Mouse (Mus musculus) forebrain, embryonic 11.5 days (tissue): ENCODE results near the gene Brd7. TPM values are rescaled to one million over a fixed set of nuclear protein-coding genes. Genes with fewer than 3 reads are reported as not detected.

ENCODE experiments used
- ATAC-seq: fragments of 200-750 bp; cut with Nextera tagmentation; replicated peaks from 2 replicates; pipeline ENCODE4 v1.8.0; 2017; ENCODE audit warnings: moderate TSS enrichment; ENCODE audit not compliant: low FRiP score
- DNase-seq: peaks from one replicate; pipeline ENCODE4 v3.0.0-alpha.2; 2017; ENCODE audit warnings: low spot score
- H3K27ac ChIP-seq: fragments of 300-500 bp; sonication (generic); 2 replicates; pipeline ENCODE4 v1.5.1; 2014; ENCODE audit warnings: low read depth, low read length
- H3K27me3 ChIP-seq: fragments of 300-500 bp; sonication (generic); 2 replicates; pipeline ENCODE4 v1.6.1; 2014; ENCODE audit warnings: mild to moderate bottlenecking, low read length, mixed read lengths; ENCODE audit not compliant: control insufficient read depth, insufficient read depth
- H3K36me3 ChIP-seq: fragments of 300-500 bp; sonication (generic); 2 replicates; pipeline ENCODE4 v1.6.1; 2014; ENCODE audit warnings: mild to moderate bottlenecking, low read length, moderate library complexity, mixed read lengths; ENCODE audit not compliant: control insufficient read depth, insufficient read depth
- H3K4me1 ChIP-seq: fragments of 300-500 bp; sonication (generic); replicated peaks from 2 replicates; pipeline ENCODE4 v1.6.1; 2014; ENCODE audit warnings: low read length, mixed read lengths; ENCODE audit not compliant: control insufficient read depth, insufficient read depth
- H3K4me2 ChIP-seq: fragments of 300-500 bp; sonication (generic); 2 replicates; pipeline ENCODE4 v1.6.1; 2014; ENCODE audit warnings: low read depth, mild to moderate bottlenecking, low read length, moderate library complexity, mixed read lengths; ENCODE audit not compliant: severe bottlenecking
- H3K4me3 ChIP-seq: fragments of 300-500 bp; sonication (generic); 2 replicates; pipeline ENCODE4 v1.5.1; 2014; ENCODE audit warnings: low read depth, low read length
- H3K9ac ChIP-seq: fragments of 300-500 bp; sonication (generic); 2 replicates; pipeline ENCODE4 v1.6.1; 2014; ENCODE audit warnings: low read length
- H3K9me3 ChIP-seq: fragments of 300-500 bp; sonication (generic); 2 replicates; pipeline ENCODE4 v1.6.1; 2016; ENCODE audit warnings: low read length, mixed read lengths; ENCODE audit not compliant: control insufficient read depth
- WGBS: fragments of 180-500 bp; shearing (Covaris S2); extraction: QIAGEN DNeasy Blood & Tissue Kit; methylation state at CpG from one replicate; pipeline ENCODE4 v1.1.7; 2014; 5-methylcytosine and 5-hydroxymethylcytosine counted together
- polyA plus RNA-seq: library from polyadenylated mRNA; unstranded; fragments of >200 nt; fragmentation: Nextera tagmentation; extraction: Ambion mirVana; gene quantifications from 2 replicates; pipeline ENCODE4 v1.2.1, GENCODE M21; 2014

The Brd7 gene
- polyA plus RNA-seq, 1 experiment from 2014 or later: 99.8 TPM

DNA sequence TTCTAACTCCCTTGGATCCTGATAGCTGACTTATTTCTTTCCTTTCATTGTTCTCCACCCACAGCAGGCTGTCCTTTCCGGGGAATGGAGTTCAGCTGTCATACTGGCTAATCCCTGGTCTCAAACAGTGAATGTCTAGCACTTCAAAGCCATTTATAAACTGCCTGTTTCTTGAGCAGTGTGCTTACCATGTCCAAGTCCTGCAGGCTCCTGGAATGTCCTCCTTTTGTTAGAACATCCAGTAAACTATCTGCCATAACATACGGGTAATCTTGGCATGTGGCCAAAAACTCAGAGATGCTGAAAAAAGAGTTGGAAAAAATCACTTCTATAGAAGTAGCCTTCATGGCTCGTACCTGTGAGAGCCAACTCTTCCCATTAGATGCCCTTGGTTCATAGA is 22.8 kb downstream of the Brd7 start:
- H3K4me3 ChIP-seq: no peak overlapping the region
- WGBS: 60% methylated on average over 3 of the region's 3 CpGs
- DNase-seq: no peak

GRCm38 (mm10) chr8:88334975-88335374 is 27.0 kb downstream of the Brd7 start:
- no peak for DNase-seq
- Histone ChIP-seq H3K4me2 (no peak overlapping the region), H3K4me1 (no peaks in the 10 kb centered on the region), H3K9ac (no peak overlapping the region), H3K36me3 (peaks cover 7% of the 10 kb centered on the region), H3K27ac (no peak overlapping the region), H3K9me3 (no peaks in the 10 kb centered on the region), H3K27me3 (no peaks in the 10 kb centered on the region), H3K4me3 (no peak overlapping the region)
- ATAC-seq: no peak
- 84% methylated on average over 3 of the region's 3 CpGs for WGBS

More for the DNA sequence above, 22.8 kb downstream of the Brd7 start:
- no peak for ATAC-seq
- Histone ChIP-seq H3K27me3 (no peaks in the 10 kb centered on the region), H3K27ac (no peak overlapping the region), H3K4me1 (no peaks in the 10 kb centered on the region), H3K9me3 (no peaks in the 10 kb centered on the region), H3K9ac (no peak overlapping the region), H3K36me3 (peaks cover 11% of the 10 kb centered on the region; the same call in 1 of the 2 replicates), H3K4me2 (no peak overlapping the region)

DNA sequence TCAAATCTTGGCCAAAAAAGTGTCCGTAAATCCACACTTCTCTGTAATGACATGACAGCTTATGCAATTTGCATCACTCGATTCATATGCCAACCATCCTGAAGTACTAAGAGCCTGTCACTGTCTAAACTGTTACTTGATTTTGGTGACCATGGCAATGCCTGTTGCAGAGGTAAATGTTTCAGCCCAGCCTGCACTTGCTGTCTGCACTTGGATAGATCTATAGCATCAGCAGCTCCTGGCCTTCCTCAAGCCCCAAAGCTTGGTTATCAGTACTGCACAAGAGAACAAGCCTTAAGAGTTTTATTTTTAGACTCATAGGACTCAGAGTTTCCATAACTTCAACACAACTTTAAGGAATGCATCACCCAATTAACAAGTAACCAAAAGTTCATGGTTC is 27.6 kb downstream of the Brd7 start:
- no peak for DNase-seq
- ATAC-seq: no peak
- Histone ChIP-seq H3K27ac (no peak overlapping the region), H3K4me1 (no peaks in the 10 kb centered on the region), H3K36me3 (peaks cover 7% of the 10 kb centered on the region), H3K4me2 (no peak overlapping the region), H3K4me3 (no peak overlapping the region), H3K27me3 (no peaks in the 10 kb centered on the region), H3K9me3 (no peaks in the 10 kb centered on the region), H3K9ac (no peak overlapping the region)
- WGBS: 93% methylated on average over 2 of the region's 2 CpGs

GRCm38 (mm10) chr8:88330816-88331215 is 31.2 kb downstream of the Brd7 start:
- no peaks in the 10 kb centered on the region for H3K9me3 ChIP-seq
- H3K27ac ChIP-seq: no peak overlapping the region
- no peak overlapping the region for H3K4me3 ChIP-seq
- no peak overlapping the region for H3K4me2 ChIP-seq
- no peaks in the 10 kb centered on the region; the same call in none of the 2 replicates for H3K36me3 ChIP-seq
- no peak overlapping the region for H3K9ac ChIP-seq
- ATAC-seq (no peak), DNase-seq (no peak)
- no peaks in the 10 kb centered on the region for H3K27me3 ChIP-seq
- H3K4me1 ChIP-seq: no peaks in the 10 kb centered on the region
- 95% methylated on average over 3 of the region's 3 CpGs for WGBS

DNA sequence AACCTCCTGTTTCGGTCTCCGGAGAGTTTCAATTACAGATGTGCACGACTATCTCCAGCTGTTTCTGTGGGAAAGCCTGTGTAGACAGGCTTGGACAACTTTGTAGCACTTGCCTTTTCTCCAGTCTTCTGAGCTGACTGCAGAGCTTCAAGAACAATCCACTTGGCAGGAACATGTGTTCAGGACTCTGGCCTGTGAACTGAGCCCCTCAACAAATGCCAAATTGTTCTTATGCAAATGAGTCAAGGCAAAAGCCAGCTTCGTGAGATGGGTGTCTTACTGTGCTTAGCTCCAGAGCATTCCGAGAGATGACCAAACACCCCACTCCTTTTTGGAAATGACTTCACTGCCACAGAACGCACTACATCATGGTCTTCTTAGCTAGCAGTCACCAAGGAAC is 33.3 kb downstream of the Brd7 start:
- Histone ChIP-seq H3K4me2 (no peak overlapping the region), H3K27me3 (no peaks in the 10 kb centered on the region), H3K27ac (no peak overlapping the region), H3K4me3 (no peak overlapping the region), H3K9me3 (no peaks in the 10 kb centered on the region), H3K36me3 (no peaks in the 10 kb centered on the region; the same call in none of the 2 replicates), H3K9ac (no peak overlapping the region), H3K4me1 (no peaks in the 10 kb centered on the region)
- ATAC-seq: no peak
- 84% methylated on average over 6 of the region's 6 CpGs for WGBS
- no peak for DNase-seq

DNA sequence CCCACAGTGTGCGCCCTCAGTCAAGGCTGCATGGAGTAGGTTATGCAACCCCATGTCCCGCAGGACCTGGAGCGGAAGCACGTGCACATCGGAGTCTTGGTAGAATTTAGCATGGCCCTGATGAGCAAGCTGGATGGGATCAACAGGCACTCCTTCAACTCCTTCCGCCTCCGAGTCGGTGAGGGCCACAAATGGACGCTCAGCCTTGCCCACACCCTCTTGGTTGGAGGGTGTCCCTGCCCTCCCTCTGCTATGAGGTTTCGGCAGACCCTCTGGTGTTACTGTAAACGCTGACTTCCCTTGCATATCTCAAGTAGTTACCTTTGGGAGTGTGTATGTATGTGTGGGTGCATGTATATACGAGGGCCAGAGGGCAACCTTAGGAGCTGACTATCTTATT is 35.7 kb downstream of the Brd7 start:
- H3K36me3 ChIP-seq: no peaks in the 10 kb centered on the region; the same call in 1 of the 2 replicates
- H3K4me1 ChIP-seq: no peaks in the 10 kb centered on the region
- H3K27me3 ChIP-seq: no peaks in the 10 kb centered on the region
- H3K4me3 ChIP-seq: no peak overlapping the region
- H3K9ac ChIP-seq: no peak overlapping the region
- no peak for ATAC-seq
- H3K4me2 ChIP-seq: no peak overlapping the region
- WGBS: 96% methylated on average over 12 of the region's 12 CpGs
- no peaks in the 10 kb centered on the region for H3K9me3 ChIP-seq
- H3K27ac ChIP-seq: no peak overlapping the region
- no peak for DNase-seq

DNA sequence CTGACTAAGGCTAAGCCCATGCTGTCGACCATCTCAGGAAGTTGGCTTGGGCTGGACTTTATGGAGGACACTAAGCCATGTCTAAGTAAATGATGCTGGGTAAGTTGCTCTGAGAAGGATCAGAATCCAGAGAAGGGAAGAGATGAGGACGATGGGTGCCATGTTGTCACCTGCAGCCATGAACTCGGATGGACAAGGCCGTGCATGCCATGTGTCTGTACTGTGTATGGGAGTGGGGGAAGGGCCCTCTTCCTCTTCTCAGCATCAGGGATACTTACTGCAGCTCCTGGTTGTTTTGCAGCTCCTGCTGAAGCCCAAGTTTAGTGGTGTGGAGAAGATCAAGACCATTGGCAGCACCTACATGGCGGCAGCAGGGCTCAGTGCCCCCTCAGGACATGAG is 36.2 kb downstream of the Brd7 start:
- no peak overlapping the region for H3K4me3 ChIP-seq
- no peak overlapping the region for H3K4me2 ChIP-seq
- H3K27ac ChIP-seq: no peak overlapping the region
- ATAC-seq: no peak
- H3K9ac ChIP-seq: no peak overlapping the region
- 96% methylated on average over 5 of the region's 5 CpGs for WGBS
- H3K9me3 ChIP-seq: no peaks in the 10 kb centered on the region
- H3K4me1 ChIP-seq: no peaks in the 10 kb centered on the region
- H3K27me3 ChIP-seq: no peaks in the 10 kb centered on the region
- H3K36me3 ChIP-seq: no peaks in the 10 kb centered on the region; the same call in 1 of the 2 replicates
- no peak for DNase-seq

GRCm38 (mm10) chr8:88325251-88325650 is 36.7 kb downstream of the Brd7 start:
- Histone ChIP-seq H3K4me3 (no peak overlapping the region), H3K4me1 (no peaks in the 10 kb centered on the region), H3K9me3 (no peaks in the 10 kb centered on the region), H3K9ac (no peak overlapping the region), H3K4me2 (no peak overlapping the region), H3K27ac (no peak overlapping the region), H3K36me3 (no peaks in the 10 kb centered on the region; the same call in 1 of the 2 replicates), H3K27me3 (no peaks in the 10 kb centered on the region)
- WGBS: 79% methylated on average over 5 of the region's 5 CpGs
- ATAC-seq (no peak), DNase-seq (no peak)

GRCm38 (mm10) chr8:88324760-88325159 is 37.2 kb downstream of the Brd7 start:
- Histone ChIP-seq H3K4me3 (no peak overlapping the region), H3K36me3 (no peaks in the 10 kb centered on the region; the same call in 1 of the 2 replicates), H3K4me1 (no peaks in the 10 kb centered on the region), H3K27me3 (no peaks in the 10 kb centered on the region), H3K9me3 (no peaks in the 10 kb centered on the region), H3K4me2 (no peak overlapping the region), H3K27ac (no peak overlapping the region), H3K9ac (no peak overlapping the region)
- DNase-seq (no peak), ATAC-seq (no peak)
- WGBS: 91% methylated on average over 11 of the region's 11 CpGs
